Mouse (Mus musculus) hindbrain, embryonic 15.5 days (tissue): ENCODE results near the gene Flt3. TPM values are rescaled to one million over a fixed set of nuclear protein-coding genes. Genes with fewer than 3 reads are reported as not detected.

Source experiments
- ATAC-seq: fragments of 200-750 bp; cut with Nextera tagmentation; 2 replicates; pipeline ENCODE4 v1.8.0; 2017; ENCODE audit warnings: low read depth, moderate number of reproducible peaks, moderate TSS enrichment; ENCODE audit not compliant: low FRiP score
- H3K27ac ChIP-seq: fragments of 300-500 bp; sonication (generic); replicated peaks from 2 replicates; pipeline ENCODE4 v1.5.1; 2015; ENCODE audit warnings: mild to moderate bottlenecking, inconsistent platforms
- H3K27me3 ChIP-seq: fragments of 300-500 bp; sonication (generic); 2 replicates; pipeline ENCODE4 v1.6.1; 2015; ENCODE audit warnings: control low read depth, inconsistent platforms
- H3K36me3 ChIP-seq: fragments of 300-500 bp; sonication (generic); 2 replicates; pipeline ENCODE4 v1.6.1; 2015; ENCODE audit warnings: control low read depth, inconsistent platforms
- H3K4me1 ChIP-seq: fragments of 300-500 bp; sonication (generic); replicated peaks from 2 replicates; pipeline ENCODE4 v1.6.1; 2015; ENCODE audit warnings: control low read depth, inconsistent platforms
- H3K4me2 ChIP-seq: fragments of 300-500 bp; sonication (generic); 2 replicates; pipeline ENCODE4 v1.6.1; 2015; ENCODE audit warnings: moderate library complexity, mild to moderate bottlenecking, inconsistent platforms
- H3K4me3 ChIP-seq: fragments of 300-500 bp; sonication (generic); 2 replicates; pipeline ENCODE4 v1.5.1; 2015; ENCODE audit warnings: mild to moderate bottlenecking, inconsistent platforms
- H3K9ac ChIP-seq: fragments of 300-500 bp; sonication (generic); 2 replicates; pipeline ENCODE4 v1.6.1; 2015; ENCODE audit warnings: inconsistent platforms
- H3K9me3 ChIP-seq: fragments of 300-500 bp; sonication (generic); 2 replicates; pipeline ENCODE4 v1.6.1; 2016; ENCODE audit warnings: control low read depth, inconsistent platforms
- WGBS: fragments of 180-500 bp; shearing (Covaris S2); methylation state at CpG from one replicate; pipeline ENCODE4 v1.1.7; 2015; 5-methylcytosine and 5-hydroxymethylcytosine counted together
- polyA plus RNA-seq: library from polyadenylated mRNA; unstranded; fragments of >200 nt; fragmentation: Nextera tagmentation; extraction: Ambion mirVana; gene quantifications from 2 replicates; pipeline ENCODE4 v1.2.1, GENCODE M21; 2015

The Flt3 gene
- polyA plus RNA-seq, 1 experiment from 2014 or later: 1.7 TPM

GRCm38 (mm10) chr5:147368221-147368620, 32.1 kb downstream of the Flt3 start:
- ATAC-seq: no peak
- Histone ChIP-seq H3K4me3 (no peak overlapping the region), H3K27ac (no peak overlapping the region), H3K4me1 (no peaks in the 10 kb centered on the region), H3K9me3 (no peaks in the 10 kb centered on the region), H3K9ac (no peak overlapping the region), H3K36me3 (no peaks in the 10 kb centered on the region), H3K4me2 (no peak overlapping the region), H3K27me3 (no peaks in the 10 kb centered on the region)
- 93% methylated on average over 6 of the region's 6 CpGs for WGBS

- Histone ChIP-seq H3K4me2 (no peak overlapping the region), H3K27ac (no peak overlapping the region), H3K9ac (no peak overlapping the region), H3K4me3 (no peak overlapping the region), H3K27me3 (no peaks in the 10 kb centered on the region), H3K9me3 (no peaks in the 10 kb centered on the region), H3K4me1 (no peaks in the 10 kb centered on the region), H3K36me3 (no peaks in the 10 kb centered on the region)
- no peak for ATAC-seq
- 73% methylated on average over 16 of the region's 16 CpGs for WGBS
Observed at GRCm38 (mm10) chr5:147365995-147366765, 34.1 kb downstream of the Flt3 start.

DNA sequence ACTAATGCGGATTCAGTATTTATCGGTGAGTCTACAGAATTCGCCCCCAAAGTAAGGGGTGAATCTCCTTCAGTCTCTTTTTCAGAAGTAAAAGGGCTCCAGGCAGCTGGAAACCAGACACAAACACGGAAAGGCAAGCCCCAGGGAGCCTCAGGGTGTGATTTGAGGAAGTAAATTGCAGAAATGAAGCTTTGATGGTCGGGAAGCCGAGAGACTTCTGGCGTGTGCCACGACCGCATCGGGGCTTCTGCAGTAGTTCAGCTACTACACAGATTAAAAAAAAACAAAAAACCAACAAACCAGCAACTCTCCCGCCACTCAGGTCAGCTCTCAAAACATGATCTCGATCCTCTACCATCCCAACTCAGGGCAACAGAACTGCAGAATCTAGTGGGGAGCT, 37.2 kb downstream of the Flt3 start:
- ATAC-seq: no peak
- H3K9ac ChIP-seq: no peak overlapping the region
- WGBS: 75% methylated on average over 12 of the region's 12 CpGs

GRCm38 (mm10) chr5:147358481-147358880, 41.8 kb downstream of the Flt3 start:
- Histone ChIP-seq H3K27me3 (no peaks in the 10 kb centered on the region), H3K4me1 (no peaks in the 10 kb centered on the region), H3K27ac (no peak overlapping the region), H3K9ac (no peak overlapping the region), H3K36me3 (no peaks in the 10 kb centered on the region), H3K4me2 (no peak overlapping the region), H3K4me3 (no peak overlapping the region), H3K9me3 (no peaks in the 10 kb centered on the region)
- WGBS: 91% methylated on average over 11 of the region's 11 CpGs
- no peak for ATAC-seq

More for the DNA sequence above, 37.2 kb downstream of the Flt3 start:
- Histone ChIP-seq H3K4me3 (no peak overlapping the region), H3K4me2 (no peak overlapping the region), H3K4me1 (no peaks in the 10 kb centered on the region), H3K27me3 (no peaks in the 10 kb centered on the region), H3K27ac (no peak overlapping the region), H3K36me3 (no peaks in the 10 kb centered on the region), H3K9me3 (no peaks in the 10 kb centered on the region)

- no peak overlapping the region for H3K27ac ChIP-seq
- H3K9me3 ChIP-seq: no peaks in the 10 kb centered on the region
- H3K36me3 ChIP-seq: no peaks in the 10 kb centered on the region
- no peak overlapping the region for H3K4me2 ChIP-seq
- 45% methylated on average over 3 of the region's 3 CpGs for WGBS
- no peaks in the 10 kb centered on the region for H3K4me1 ChIP-seq
- no peak for ATAC-seq
- no peaks in the 10 kb centered on the region for H3K27me3 ChIP-seq
- H3K9ac ChIP-seq: no peak overlapping the region
- H3K4me3 ChIP-seq: no peak overlapping the region
Observed at GRCm38 (mm10) chr5:147357536-147357935, 42.8 kb downstream of the Flt3 start.

DNA sequence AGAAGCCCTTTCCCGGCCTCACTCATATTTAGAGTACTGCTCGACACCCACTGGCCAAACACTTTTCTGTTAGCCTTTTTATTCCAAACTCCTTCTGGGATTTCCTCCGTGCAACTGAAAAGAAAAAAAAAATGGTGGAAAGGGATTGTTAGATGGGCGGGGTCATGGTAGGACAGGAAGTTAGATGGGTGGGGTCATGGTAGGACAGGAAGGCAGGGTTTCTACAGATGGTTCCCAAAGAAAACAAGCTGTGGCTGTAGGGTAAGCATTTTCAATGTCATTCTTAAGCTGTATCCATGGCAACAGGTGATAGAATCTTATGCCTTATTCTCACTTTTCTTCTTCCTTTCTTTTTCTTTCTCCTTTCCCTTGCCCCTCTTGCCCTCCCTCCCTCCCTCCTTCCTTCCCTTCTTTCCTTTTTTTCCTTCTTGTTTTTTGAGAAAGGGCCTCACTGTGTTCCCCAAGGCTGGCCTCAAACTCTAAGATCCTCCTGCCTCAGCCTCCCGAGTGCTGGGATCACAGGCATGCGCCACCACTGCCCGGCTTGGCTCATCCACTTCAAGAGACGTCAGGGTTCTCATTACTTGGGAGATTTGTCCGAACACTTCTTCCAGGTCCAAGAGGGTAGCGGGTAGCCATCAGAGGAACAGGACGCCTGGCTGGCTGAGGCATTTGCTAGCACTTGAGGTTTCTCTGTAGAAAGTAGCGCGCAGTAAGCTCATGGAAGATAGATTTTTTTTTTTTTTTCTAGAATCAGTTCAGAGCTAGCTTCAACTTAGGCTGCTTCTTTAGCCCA, 43.8 kb downstream of the Flt3 start:
- WGBS: 94% methylated on average over 13 of the region's 13 CpGs
- ATAC-seq: no peak
- H3K27me3 ChIP-seq: no peaks in the 10 kb centered on the region
- no peak overlapping the region for H3K27ac ChIP-seq
- H3K4me3 ChIP-seq: no peak overlapping the region
- H3K9me3 ChIP-seq: no peaks in the 10 kb centered on the region
- H3K4me2 ChIP-seq: no peak overlapping the region
- no peak overlapping the region for H3K9ac ChIP-seq
- no peaks in the 10 kb centered on the region for H3K36me3 ChIP-seq
- H3K4me1 ChIP-seq: no peaks in the 10 kb centered on the region

- H3K4me3 ChIP-seq: no peak overlapping the region
- ATAC-seq: no peak
- WGBS: 83% methylated on average over 3 of the region's 3 CpGs
- H3K9me3 ChIP-seq: no peaks in the 10 kb centered on the region
- H3K4me1 ChIP-seq: no peaks in the 10 kb centered on the region
- no peak overlapping the region for H3K4me2 ChIP-seq
- no peak overlapping the region for H3K27ac ChIP-seq
- no peaks in the 10 kb centered on the region for H3K27me3 ChIP-seq
- H3K36me3 ChIP-seq: no peaks in the 10 kb centered on the region
- no peak overlapping the region for H3K9ac ChIP-seq
Observed at GRCm38 (mm10) chr5:147355788-147356187, 44.5 kb downstream of the Flt3 start.

DNA sequence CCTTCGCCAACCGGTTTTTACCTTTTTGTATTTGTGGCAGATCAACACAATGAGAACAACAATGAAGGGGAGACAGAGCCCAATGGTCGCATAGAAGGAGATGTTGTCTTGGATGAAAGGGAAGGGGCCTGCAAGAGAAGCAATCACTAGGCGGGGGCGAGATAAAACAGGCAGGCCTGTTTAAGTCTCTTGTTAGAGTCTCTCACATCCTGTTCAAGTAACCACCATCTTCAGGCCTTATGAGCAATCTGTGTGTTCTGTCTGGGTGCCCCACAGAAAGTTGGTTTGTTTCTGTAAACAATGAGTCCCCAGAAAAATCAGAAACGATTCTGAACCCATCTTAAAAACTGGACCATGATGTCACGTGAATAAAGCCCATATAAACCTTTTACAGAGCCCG, 45.3 kb downstream of the Flt3 start:
- Histone ChIP-seq H3K4me2 (no peak overlapping the region), H3K4me3 (no peak overlapping the region), H3K27me3 (no peaks in the 10 kb centered on the region), H3K4me1 (no peaks in the 10 kb centered on the region), H3K9me3 (no peaks in the 10 kb centered on the region), H3K36me3 (no peaks in the 10 kb centered on the region), H3K9ac (no peak overlapping the region), H3K27ac (no peak overlapping the region)
- 75% methylated on average over 8 of the region's 8 CpGs for WGBS
- no peak for ATAC-seq

- no peaks in the 10 kb centered on the region for H3K4me1 ChIP-seq
- WGBS: 68% methylated on average over 17 of the region's 17 CpGs
- no peak for ATAC-seq
Observed at GRCm38 (mm10) chr5:147354161-147354780, 46.0 kb downstream of the Flt3 start.

DNA sequence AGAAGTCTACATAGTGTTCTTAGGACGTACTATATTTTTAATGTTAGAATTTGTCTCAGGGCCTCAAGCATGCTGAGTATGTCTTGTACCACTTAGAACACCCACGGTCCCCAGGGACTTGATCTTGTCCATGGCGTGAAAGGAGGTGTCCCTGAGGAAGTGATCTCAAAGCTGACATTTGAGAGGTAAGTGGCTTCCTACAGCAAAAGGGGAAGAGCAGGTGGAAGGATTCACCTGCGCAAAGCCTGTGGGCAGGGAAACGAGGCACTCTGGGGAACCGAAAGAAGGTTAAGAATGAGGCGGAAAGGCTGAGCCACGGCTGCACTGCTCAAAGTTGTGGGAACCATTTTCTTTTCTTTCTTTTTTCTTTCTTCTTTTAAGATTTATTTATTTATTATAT, 48.4 kb downstream of the Flt3 start:
- 88% methylated on average over 8 of the region's 8 CpGs for WGBS
- ATAC-seq: no peak
- H3K27ac ChIP-seq: no peak overlapping the region
- no peak overlapping the region for H3K4me3 ChIP-seq
- H3K36me3 ChIP-seq: no peaks in the 10 kb centered on the region
- no peak overlapping the region for H3K4me2 ChIP-seq
- H3K4me1 ChIP-seq: no peaks in the 10 kb centered on the region
- H3K9me3 ChIP-seq: no peaks in the 10 kb centered on the region
- no peak overlapping the region for H3K9ac ChIP-seq
- no peaks in the 10 kb centered on the region for H3K27me3 ChIP-seq

More at GRCm38 (mm10) chr5:147354161-147354780, 46.0 kb downstream of the Flt3 start:
- Histone ChIP-seq H3K27ac (no peak overlapping the region), H3K36me3 (no peaks in the 10 kb centered on the region), H3K4me2 (no peak overlapping the region), H3K9ac (no peak overlapping the region), H3K4me3 (no peak overlapping the region), H3K9me3 (no peaks in the 10 kb centered on the region), H3K27me3 (no peaks in the 10 kb centered on the region)

GRCm38 (mm10) chr5:147345981-147346380, 54.3 kb downstream of the Flt3 start:
- Histone ChIP-seq H3K36me3 (no peaks in the 10 kb centered on the region), H3K27me3 (no peaks in the 10 kb centered on the region), H3K4me2 (no peak overlapping the region), H3K9me3 (no peaks in the 10 kb centered on the region), H3K27ac (no peak overlapping the region), H3K9ac (no peak overlapping the region), H3K4me3 (no peak overlapping the region), H3K4me1 (no peaks in the 10 kb centered on the region)
- WGBS: 90% methylated on average over 1 of the region's 1 CpGs
- no peak for ATAC-seq

DNA sequence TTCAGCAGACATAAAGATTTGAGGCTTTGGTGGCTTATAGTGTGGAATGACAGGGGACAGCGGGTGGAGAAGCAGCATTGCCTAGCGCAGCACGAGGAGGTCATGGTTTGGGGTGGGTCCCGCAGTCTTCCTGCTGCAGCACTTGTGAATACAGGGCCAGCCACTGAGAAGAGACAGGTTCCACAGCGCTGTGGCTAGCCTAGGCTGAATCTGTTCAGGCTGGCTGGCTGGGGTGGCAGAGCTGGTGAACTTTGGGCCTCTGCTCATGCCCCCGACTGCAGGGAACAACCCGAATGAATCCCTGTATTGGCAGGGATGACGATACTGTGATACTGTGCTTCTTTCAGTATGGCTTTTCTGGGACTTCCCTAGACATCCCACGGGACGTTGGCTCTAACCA, 56.4 kb downstream of the Flt3 start:
- Histone ChIP-seq H3K4me1 (no peaks in the 10 kb centered on the region), H3K9ac (no peak overlapping the region), H3K4me3 (no peak overlapping the region), H3K36me3 (no peaks in the 10 kb centered on the region), H3K27me3 (no peaks in the 10 kb centered on the region), H3K27ac (no peak overlapping the region), H3K4me2 (no peak overlapping the region), H3K9me3 (no peaks in the 10 kb centered on the region)
- WGBS: 86% methylated on average over 10 of the region's 10 CpGs
- no peak for ATAC-seq
